Mouse (Mus musculus): ENCODE measurements at regions not wholly inside any gene's neighbourhood (a gene's known extent, or its start where the extent isn't known, plus 50 kb on each side); places are given as distances from the start of the nearest gene placed in this dataset.
A peak's percentile ranks its signal among the peaks of the same experiment; 100 is the strongest.

DNA sequence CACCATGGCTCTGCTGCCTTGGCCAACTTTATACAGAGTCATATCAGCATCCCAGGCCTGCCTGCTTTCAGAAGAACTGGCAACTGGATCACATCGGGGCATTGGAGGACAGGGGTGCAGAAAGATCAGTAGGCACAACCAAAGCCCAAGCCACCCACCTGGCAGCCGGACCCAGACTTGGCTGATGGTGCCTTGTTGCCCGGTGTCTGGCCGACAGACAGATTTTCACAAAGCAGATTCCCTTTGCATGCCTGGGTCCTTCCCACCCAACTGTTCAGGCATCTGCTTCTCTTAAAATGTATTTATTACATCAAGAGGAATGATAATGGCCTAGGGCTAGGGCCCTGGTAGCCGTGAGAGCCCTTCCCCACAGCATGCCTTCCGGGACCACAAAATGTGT, 96.2 kb downstream of the Gm26897 start:
- H3K27me3 ChIP-seq (ENCODE audit: control insufficient read depth, insufficient read depth, low read length) = no peaks in the 10 kb centered on the region
- ATAC-seq (ENCODE audit: insufficient number of reproducible peaks, insufficient read depth, low FRiP score, low read depth) = no peak
- no peaks in the 10 kb centered on the region for H3K9me3 ChIP-seq (ENCODE audit: control insufficient read depth, low read length)
- H3K36me3 ChIP-seq (ENCODE audit: control insufficient read depth, insufficient read depth, low read length) = no peaks in the 10 kb centered on the region
- H3K27ac ChIP-seq (replicated peaks in 1 of 2; ENCODE audit: control insufficient read depth in 1 of 2, insufficient read depth in 1 of 2, low read depth in 2 of 2, low read length in 2 of 2) = no peak overlapping the region
- H3K9ac ChIP-seq (ENCODE audit: low read length) = no peak overlapping the region
- no peak overlapping the region for H3K4me2 ChIP-seq (ENCODE audit: low read length)
- no peaks in the 10 kb centered on the region for H3K4me1 ChIP-seq (ENCODE audit: control insufficient read depth in 2 of 2, insufficient read depth in 2 of 2, low read length in 2 of 2)
- no peak overlapping the region for H3K4me3 ChIP-seq (ENCODE audit: control insufficient read depth in 1 of 2, insufficient read depth in 1 of 2, low read depth in 1 of 2, low read length in 2 of 2)
- WGBS = 71% methylated on average over 6 of the region's 6 CpGs

DNA sequence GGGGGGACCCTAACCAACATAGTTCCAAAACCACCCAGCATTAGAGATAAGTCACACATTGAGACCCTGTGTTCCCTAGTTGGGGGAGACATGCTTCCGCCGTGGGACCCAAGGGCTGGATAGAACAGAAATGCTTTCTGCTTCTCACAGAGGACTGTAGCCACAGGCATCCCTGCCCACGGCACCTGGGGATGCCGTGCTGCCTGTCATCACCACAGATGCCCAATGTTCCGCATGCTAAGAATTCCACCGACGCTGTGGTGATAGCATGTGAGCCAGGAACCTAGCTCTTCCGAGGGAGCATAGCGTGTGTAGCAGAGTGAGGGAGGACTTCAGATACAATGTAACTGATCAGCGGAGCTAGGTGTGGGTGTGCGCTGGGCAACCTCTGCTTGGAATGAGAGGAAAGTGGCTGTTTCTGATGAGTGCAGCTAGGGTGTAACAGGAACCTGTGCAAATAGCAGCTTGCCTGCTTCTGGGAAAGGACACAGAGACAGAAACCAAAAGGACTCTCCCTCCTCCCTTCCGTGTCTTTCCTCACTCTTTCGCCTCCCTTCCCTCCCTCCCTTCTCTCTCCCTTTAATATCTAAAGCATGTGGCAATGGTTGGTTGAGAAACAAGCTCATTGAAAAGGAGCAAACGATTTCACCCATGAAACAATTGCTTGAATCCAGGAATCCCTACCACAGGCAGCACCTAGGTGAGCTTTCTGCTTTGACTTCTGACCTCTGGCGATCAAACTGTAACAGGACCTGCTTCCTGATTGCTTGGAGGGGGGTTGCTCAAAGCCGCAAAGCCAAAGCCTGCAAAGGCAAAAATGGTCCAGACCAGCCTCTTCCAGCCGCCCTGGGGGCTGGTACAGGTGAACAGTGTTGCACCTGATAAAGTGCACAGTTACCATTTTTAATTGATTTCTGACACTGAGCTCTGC, 102.3 kb downstream of the Gm26897 start:
- H3K36me3 ChIP-seq (ENCODE audit: control insufficient read depth, insufficient read depth, low read length) = no peaks in the 10 kb centered on the region
- peaks cover 21% of the 10 kb centered on the region for H3K27me3 ChIP-seq (ENCODE audit: control insufficient read depth, insufficient read depth, low read length)
- 0 out of 4 replicates have a peak, but pooled peaks cover 0 to 3% of the 10 kb centered on the region in 2 experiments for H3K4me1 ChIP-seq (ENCODE audit: control insufficient read depth in 2 of 2, insufficient read depth in 2 of 2, low read length in 2 of 2)
- ATAC-seq (ENCODE audit: insufficient number of reproducible peaks, insufficient read depth, low FRiP score, low read depth) = no peak
- 28% methylated on average over 17 of the region's 17 CpGs for WGBS
- H3K9ac ChIP-seq (ENCODE audit: low read length) = no peak overlapping the region
- H3K9me3 ChIP-seq (ENCODE audit: control insufficient read depth, low read length) = no peaks in the 10 kb centered on the region
- H3K4me2 ChIP-seq (ENCODE audit: low read length) = no peak overlapping the region
- H3K4me3 ChIP-seq (ENCODE audit: control insufficient read depth in 1 of 2, insufficient read depth in 1 of 2, low read depth in 1 of 2, low read length in 2 of 2) = no peak overlapping the region
- H3K27ac ChIP-seq (replicated peaks in 1 of 2; ENCODE audit: control insufficient read depth in 1 of 2, insufficient read depth in 1 of 2, low read depth in 2 of 2, low read length in 2 of 2) = no peak overlapping the region

DNA sequence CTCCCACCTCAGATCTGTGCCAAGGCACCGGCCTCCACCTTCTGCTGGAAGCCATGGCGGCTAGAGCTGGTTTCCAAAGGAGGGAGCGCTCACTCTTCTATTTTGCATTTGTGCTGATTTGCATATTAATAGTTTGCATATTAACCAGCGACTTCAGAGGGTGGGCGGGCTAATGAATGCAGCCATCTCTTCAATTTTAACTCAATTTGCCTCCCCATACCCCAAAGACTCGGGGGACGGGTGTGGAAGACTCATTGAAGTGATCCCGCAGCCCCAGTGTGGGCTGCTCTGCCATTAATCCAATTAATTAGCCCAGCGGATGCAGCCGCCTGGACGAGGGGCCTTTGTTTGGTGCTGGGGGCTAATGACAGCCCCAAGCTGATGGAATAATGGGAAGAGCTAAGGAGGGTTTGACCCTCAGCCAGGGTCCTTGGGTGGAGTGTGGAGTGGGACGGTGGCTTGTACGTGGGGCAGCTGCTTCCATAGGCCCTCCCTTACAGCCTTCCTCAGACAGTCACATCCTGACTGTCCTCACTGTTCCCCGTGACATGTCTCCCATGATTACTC, 103.0 kb downstream of the Gm26897 start:
- Histone ChIP-seq H3K36me3 (ENCODE audit: control insufficient read depth, insufficient read depth, low read length) (no peaks in the 10 kb centered on the region), H3K4me3 (ENCODE audit: control insufficient read depth in 1 of 2, insufficient read depth in 1 of 2, low read depth in 1 of 2, low read length in 2 of 2) (no peak overlapping the region), H3K4me2 (ENCODE audit: low read length) (no peak overlapping the region), H3K9me3 (ENCODE audit: control insufficient read depth, low read length) (no peaks in the 10 kb centered on the region), H3K4me1 (ENCODE audit: control insufficient read depth in 2 of 2, insufficient read depth in 2 of 2, low read length in 2 of 2) (0 out of 4 replicates have a peak, but pooled peaks cover 0 to 3% of the 10 kb centered on the region in 2 experiments), H3K9ac (ENCODE audit: low read length) (no peak overlapping the region), H3K27ac (replicated peaks in 1 of 2; ENCODE audit: control insufficient read depth in 1 of 2, insufficient read depth in 1 of 2, low read depth in 2 of 2, low read length in 2 of 2) (no peak overlapping the region), H3K27me3 (ENCODE audit: control insufficient read depth, insufficient read depth, low read length) (peaks cover 21% of the 10 kb centered on the region)
- 42% methylated on average over 14 of the region's 14 CpGs for whole genome bisulfite sequencing
- no peak for ATAC-seq (ENCODE audit: insufficient number of reproducible peaks, insufficient read depth, low FRiP score, low read depth)

DNA sequence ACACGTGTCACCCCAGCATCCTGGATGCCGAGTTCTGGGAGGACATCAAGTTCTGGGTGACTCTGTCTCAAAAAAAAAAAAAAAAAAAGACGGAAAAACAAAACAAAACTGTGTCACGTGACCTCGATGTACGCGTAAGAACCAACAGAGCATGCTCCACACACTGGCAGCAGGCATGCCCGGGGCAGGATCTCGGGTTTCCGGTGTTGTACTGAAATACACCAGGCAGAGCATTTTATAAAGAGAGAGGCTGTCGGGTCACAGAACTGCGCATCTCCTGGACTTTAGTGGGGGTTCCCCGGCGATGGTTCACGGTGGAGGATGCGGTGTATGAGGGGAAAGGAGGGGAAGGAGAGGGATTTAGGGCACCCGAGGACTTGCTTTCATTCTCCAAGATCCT, 108.7 kb downstream of the Gm26897 start:
- no peak for ATAC-seq (ENCODE audit: insufficient number of reproducible peaks, insufficient read depth, low FRiP score, low read depth)
- Histone ChIP-seq H3K4me3 (ENCODE audit: control insufficient read depth in 1 of 2, insufficient read depth in 1 of 2, low read depth in 1 of 2, low read length in 2 of 2) (no peak overlapping the region), H3K9me3 (ENCODE audit: control insufficient read depth, low read length) (no peaks in the 10 kb centered on the region), H3K4me1 (ENCODE audit: control insufficient read depth in 2 of 2, insufficient read depth in 2 of 2, low read length in 2 of 2) (peaks cover 0 to 2% of the 10 kb centered on the region in 2 experiments; a peak in 1 of 4 replicates), H3K27me3 (ENCODE audit: control insufficient read depth, insufficient read depth, low read length) (peaks cover 15% of the 10 kb centered on the region), H3K4me2 (ENCODE audit: low read length) (0 out of 2 replicates have a peak overlapping the region, but pooled peaks have one; percentile 18), H3K27ac (replicated peaks in 1 of 2; ENCODE audit: control insufficient read depth in 1 of 2, insufficient read depth in 1 of 2, low read depth in 2 of 2, low read length in 2 of 2) (no peak overlapping the region), H3K36me3 (ENCODE audit: control insufficient read depth, insufficient read depth, low read length) (no peaks in the 10 kb centered on the region), H3K9ac (ENCODE audit: low read length) (no peak overlapping the region)
- WGBS = 45% methylated on average over 17 of the region's 17 CpGs

DNA sequence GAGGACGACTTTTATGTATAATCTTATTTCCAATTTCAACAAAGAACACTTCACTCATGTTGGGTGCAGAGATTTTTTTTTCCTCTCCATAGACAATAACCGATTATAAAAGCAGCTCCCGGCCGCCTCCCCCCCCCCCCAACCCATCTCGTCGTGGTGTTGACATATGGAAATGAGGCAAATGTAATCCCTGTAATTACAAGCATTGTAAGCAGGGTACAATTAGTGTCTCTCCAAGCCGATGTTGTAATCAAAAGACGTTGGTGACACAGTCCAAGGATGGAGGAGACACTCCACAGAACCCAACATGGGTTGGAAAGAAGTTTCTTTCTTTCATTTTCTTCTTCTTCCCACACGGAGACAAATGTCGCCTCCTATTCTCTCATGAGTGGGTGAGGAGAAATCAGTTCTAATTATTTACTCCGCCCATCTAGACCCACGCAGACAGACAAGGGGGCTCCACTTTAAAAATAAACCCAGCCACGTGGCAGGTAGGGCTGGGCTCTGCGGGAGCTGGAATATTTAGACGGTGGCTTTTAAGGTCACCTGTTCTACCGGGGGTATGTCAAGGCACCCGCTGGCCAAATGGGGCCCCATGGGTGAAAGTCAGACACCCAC, 110.0 kb downstream of the Gm26897 start:
- Histone ChIP-seq H3K36me3 (ENCODE audit: control insufficient read depth, insufficient read depth, low read length) (no peaks in the 10 kb centered on the region), H3K9me3 (ENCODE audit: control insufficient read depth, low read length) (no peaks in the 10 kb centered on the region), H3K27ac (replicated peaks in 1 of 2; ENCODE audit: control insufficient read depth in 1 of 2, insufficient read depth in 1 of 2, low read depth in 2 of 2, low read length in 2 of 2) (no peak overlapping the region), H3K27me3 (ENCODE audit: control insufficient read depth, insufficient read depth, low read length) (peaks cover 8% of the 10 kb centered on the region; the same call in 1 of the 2 replicates), H3K4me3 (ENCODE audit: control insufficient read depth in 1 of 2, insufficient read depth in 1 of 2, low read depth in 1 of 2, low read length in 2 of 2) (no peak overlapping the region), H3K4me2 (ENCODE audit: low read length) (no peak overlapping the region), H3K4me1 (ENCODE audit: control insufficient read depth in 2 of 2, insufficient read depth in 2 of 2, low read length in 2 of 2) (peaks cover 0 to 2% of the 10 kb centered on the region in 2 experiments; a peak in 1 of 4 replicates), H3K9ac (ENCODE audit: low read length) (no peak overlapping the region)
- WGBS = 40% methylated on average over 17 of the region's 17 CpGs
- no peak for ATAC-seq (ENCODE audit: insufficient number of reproducible peaks, insufficient read depth, low FRiP score, low read depth)

DNA sequence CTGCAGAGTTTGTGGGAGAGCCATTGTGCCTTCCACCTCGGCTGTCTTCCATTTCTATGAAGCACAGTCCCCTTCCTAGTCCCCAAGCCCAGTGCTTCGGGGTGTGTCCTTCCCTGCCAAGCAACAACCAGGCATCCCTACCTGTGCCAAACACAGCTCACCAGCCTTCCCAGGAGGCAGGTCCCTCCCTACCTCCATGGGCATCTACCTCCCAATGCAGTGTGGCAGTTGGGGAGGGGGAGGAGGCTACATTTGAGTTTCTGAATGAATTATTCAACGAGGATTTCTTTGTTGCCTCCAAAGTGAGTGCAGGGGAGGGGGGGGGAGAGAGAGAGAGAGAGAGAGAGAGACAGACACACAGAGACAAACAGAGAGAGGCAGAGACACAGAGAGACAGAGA, 110.8 kb downstream of the Gm26897 start:
- no peaks in the 10 kb centered on the region for H3K36me3 ChIP-seq (ENCODE audit: control insufficient read depth, insufficient read depth, low read length)
- H3K9me3 ChIP-seq (ENCODE audit: control insufficient read depth, low read length) = no peaks in the 10 kb centered on the region
- WGBS = 48% methylated on average over 3 of the region's 3 CpGs

DNA sequence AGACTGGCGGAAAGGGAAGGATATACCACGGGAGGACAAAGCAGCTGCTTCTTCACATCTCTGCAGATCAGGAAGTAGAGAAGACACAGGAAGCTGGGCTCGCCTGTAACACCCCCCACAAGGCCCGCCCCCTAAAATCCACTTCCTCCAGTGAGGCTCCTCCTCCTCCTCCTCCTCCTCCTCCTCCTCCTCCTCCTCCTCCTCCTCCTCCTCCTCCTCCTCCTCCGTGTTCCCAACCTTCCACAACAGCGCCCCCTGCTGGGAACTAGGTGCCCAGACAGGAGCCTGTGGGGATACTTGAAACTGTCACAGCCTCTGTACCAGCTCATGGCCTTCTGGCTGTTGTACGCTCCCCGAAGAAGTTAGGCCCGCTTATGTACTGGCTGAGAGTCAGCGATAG, 115.2 kb downstream of the Gm26897 start:
- no peaks in the 10 kb centered on the region for H3K36me3 ChIP-seq (ENCODE audit: control insufficient read depth, insufficient read depth, low read length)
- no peaks in the 10 kb centered on the region for H3K9me3 ChIP-seq (ENCODE audit: control insufficient read depth, low read length)
- WGBS = 75% methylated on average over 9 of the region's 10 CpGs

More for the DNA sequence above, 110.8 kb downstream of the Gm26897 start:
- Histone ChIP-seq H3K27me3 (ENCODE audit: control insufficient read depth, insufficient read depth, low read length) (peaks cover 8% of the 10 kb centered on the region; the same call in 1 of the 2 replicates), H3K4me1 (ENCODE audit: control insufficient read depth in 2 of 2, insufficient read depth in 2 of 2, low read length in 2 of 2) (peaks cover 0 to 2% of the 10 kb centered on the region in 2 experiments; a peak in 1 of 4 replicates), H3K4me3 (ENCODE audit: control insufficient read depth in 1 of 2, insufficient read depth in 1 of 2, low read depth in 1 of 2, low read length in 2 of 2) (no peak overlapping the region), H3K9ac (ENCODE audit: low read length) (no peak overlapping the region), H3K27ac (replicated peaks in 1 of 2; ENCODE audit: control insufficient read depth in 1 of 2, insufficient read depth in 1 of 2, low read depth in 2 of 2, low read length in 2 of 2) (no peak overlapping the region), H3K4me2 (ENCODE audit: low read length) (no peak overlapping the region)
- no peak for ATAC-seq (ENCODE audit: insufficient number of reproducible peaks, insufficient read depth, low FRiP score, low read depth)

More for the DNA sequence above, 115.2 kb downstream of the Gm26897 start:
- ATAC-seq (ENCODE audit: insufficient number of reproducible peaks, insufficient read depth, low FRiP score, low read depth) = no peak
- no peaks in the 10 kb centered on the region; the same call in 1 of the 2 replicates for H3K27me3 ChIP-seq (ENCODE audit: control insufficient read depth, insufficient read depth, low read length)
- H3K9ac ChIP-seq (ENCODE audit: low read length) = no peak overlapping the region
- H3K4me2 ChIP-seq (ENCODE audit: low read length) = no peak overlapping the region
- peaks cover 4 to 7% of the 10 kb centered on the region in 2 experiments; a peak in 2 of 4 replicates for H3K4me1 ChIP-seq (ENCODE audit: control insufficient read depth in 2 of 2, insufficient read depth in 2 of 2, low read length in 2 of 2)
- no peak overlapping the region for H3K4me3 ChIP-seq (ENCODE audit: control insufficient read depth in 1 of 2, insufficient read depth in 1 of 2, low read depth in 1 of 2, low read length in 2 of 2)
- H3K27ac ChIP-seq (replicated peaks in 1 of 2; ENCODE audit: control insufficient read depth in 1 of 2, insufficient read depth in 1 of 2, low read depth in 2 of 2, low read length in 2 of 2) = no peak overlapping the region
